Mouse (Mus musculus) C2C12 (cell line): ENCODE results near the gene Daam1.

Source experiments
- CTCF ChIP-seq: IDR thresholded peaks from one replicate; pipeline ENCODE4 v1.5.1; 2011; ENCODE audit not compliant: control insufficient read depth, insufficient read depth, insufficient read length
- FOSL1 ChIP-seq: IDR thresholded peaks from one replicate; pipeline ENCODE4 v1.8.0; 2011; ENCODE audit warnings: mild to moderate bottlenecking, low read length; ENCODE audit not compliant: poor library complexity, insufficient read depth, severe bottlenecking
- MAX ChIP-seq: IDR thresholded peaks from one replicate; pipeline ENCODE4 v1.6.1; 2011; ENCODE audit warnings: mild to moderate bottlenecking, control low read depth
- MYOG ChIP-seq: IDR thresholded peaks from one replicate; pipeline ENCODE4 v1.6.1; 2011; ENCODE audit not compliant: control insufficient read depth, insufficient read length; ENCODE audit errors: extremely low read depth

- TF ChIP-seq CTCF, result no peak
- no peak for TF ChIP-seq FOSL1
- no peak for TF ChIP-seq MYOG
- TF ChIP-seq MAX, result no peak
These were observed 181.2 kb downstream of the Daam1 start for GRCm38 (mm10) chr12:72012126-72012525.
